Mouse (Mus musculus): Measurements from ENCODE around the gene Pcyt1a.

GRCm38 (mm10) chr16:32472276-32473015, 41.7 kb downstream of the Pcyt1a start:
- no peak for TF ChIP-seq CTCF (IDR thresholded peaks at IDR 0.05; ENCODE audit: extremely low read depth, insufficient read depth, low read length)
- no peak for TF ChIP-seq POLR2A (IDR thresholded peaks at IDR 0.05; ENCODE audit: extremely low read depth, insufficient read depth, low read length)

Data from cortical plate, adult 2 months (tissue).